Mouse (Mus musculus) liver, embryonic 16.5 days (tissue): ENCODE measurements around the gene Clk3. TPM values are rescaled to one million over a fixed set of nuclear protein-coding genes. Genes with fewer than 3 reads are reported as not detected.

Experiments
- ATAC-seq: fragments of 200-750 bp; cut with Nextera tagmentation; 2 replicates; pipeline ENCODE4 v1.8.0; 2017; ENCODE audit warnings: low read depth, mild to moderate bottlenecking, moderate number of reproducible peaks, moderate library complexity
- H3K27ac ChIP-seq: fragments of 300-500 bp; sonication (generic); 2 replicates; pipeline ENCODE4 v1.5.1; 2014; ENCODE audit warnings: mild to moderate bottlenecking, low read length
- H3K27me3 ChIP-seq: fragments of 300-500 bp; sonication (generic); 2 replicates; pipeline ENCODE4 v1.6.1; 2014; ENCODE audit warnings: low read depth, low read length, mixed read lengths; ENCODE audit not compliant: control insufficient read depth, insufficient read depth
- H3K36me3 ChIP-seq: fragments of 300-500 bp; sonication (generic); 2 replicates; pipeline ENCODE4 v1.6.1; 2014; ENCODE audit warnings: mild to moderate bottlenecking; ENCODE audit not compliant: control insufficient read depth, insufficient read depth
- H3K4me1 ChIP-seq: fragments of 300-500 bp; sonication (generic); 2 replicates; pipeline ENCODE4 v1.6.1; 2014; ENCODE audit warnings: low read depth, low read length, mixed read lengths; ENCODE audit not compliant: control insufficient read depth
- H3K4me2 ChIP-seq: fragments of 300-500 bp; sonication (generic); 2 replicates; pipeline ENCODE4 v1.6.1; 2014; ENCODE audit warnings: low read depth, low read length, mixed read lengths
- H3K4me3 ChIP-seq: fragments of 300-500 bp; sonication (generic); 2 replicates; pipeline ENCODE4 v1.5.1; 2014; ENCODE audit warnings: low read depth, mild to moderate bottlenecking, low read length
- H3K9ac ChIP-seq: fragments of 300-500 bp; sonication (generic); 2 replicates; pipeline ENCODE4 v1.6.1; 2014; ENCODE audit warnings: low read depth, low read length
- H3K9me3 ChIP-seq: fragments of 300-500 bp; sonication (generic); replicated peaks from 2 replicates; pipeline ENCODE4 v1.6.1; 2016; ENCODE audit warnings: low read length; ENCODE audit not compliant: control insufficient read depth
- WGBS: fragments of 180-500 bp; shearing (Covaris S2); extraction: QIAGEN DNeasy Blood & Tissue Kit; methylation state at CpG from one replicate; pipeline ENCODE4 v1.1.7; 2014; ENCODE audit not compliant: insufficient replicate concordance; 5-methylcytosine and 5-hydroxymethylcytosine counted together
- polyA plus RNA-seq: library from polyadenylated mRNA; unstranded; fragments of >200 nt; fragmentation: Nextera tagmentation; extraction: Ambion mirVana; gene quantifications from 2 replicates; pipeline ENCODE4 v1.2.1, GENCODE M21; 2015

The Clk3 gene
- polyA plus RNA-seq: 93.5 and 104 TPM in 2 replicates

DNA sequence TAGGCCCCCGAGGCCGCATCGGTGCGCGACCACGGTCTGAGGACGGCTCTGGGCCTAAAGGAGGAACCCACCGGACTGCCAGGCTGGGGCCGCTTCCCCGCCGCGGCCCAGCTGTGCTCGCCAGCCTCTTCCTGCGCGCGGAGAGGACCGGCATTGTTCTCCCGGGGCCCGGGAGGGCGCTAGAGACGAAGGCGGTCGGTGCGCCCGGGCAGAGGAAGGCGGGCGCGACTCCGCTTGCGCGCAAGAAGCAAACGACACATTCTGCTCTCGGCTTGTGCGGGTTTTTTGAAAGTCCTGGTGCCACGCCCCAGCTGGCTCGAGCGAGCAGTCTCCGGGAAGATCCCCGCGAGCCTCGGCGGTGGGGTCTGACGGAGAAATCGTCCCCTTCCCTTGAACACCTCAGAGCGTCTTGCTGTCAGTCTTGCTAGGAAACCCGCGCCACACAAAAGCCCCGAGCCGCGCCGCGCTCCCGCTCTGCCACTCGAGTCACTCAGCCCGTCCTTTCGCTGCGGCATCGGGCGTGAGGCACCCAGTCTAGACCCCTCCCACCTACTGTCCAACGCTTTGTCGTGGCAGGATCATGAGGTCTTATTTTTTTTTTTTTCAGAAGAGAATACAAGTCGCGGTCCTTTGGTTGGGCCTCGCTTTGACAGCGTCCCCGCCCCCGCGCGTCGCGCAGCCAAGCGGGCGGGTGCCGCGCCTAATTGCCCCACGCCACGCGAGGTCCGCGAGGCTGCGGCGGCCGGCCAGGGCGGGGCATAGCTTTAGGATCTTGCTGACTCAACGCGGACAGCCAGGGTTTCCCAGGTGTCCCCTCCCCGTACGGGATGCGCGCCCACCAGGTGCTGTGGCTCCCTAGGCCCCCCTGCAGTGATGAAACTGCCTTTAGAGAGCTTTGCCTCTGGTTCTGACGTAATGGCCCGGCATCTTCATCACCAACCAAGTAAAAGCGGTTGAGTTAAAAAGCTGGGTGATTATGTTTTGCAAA is at the start of gene Clk3:
TSS of gene Clk3 (minus strand) at position 497 of the 988 bp plus-strand sequence.
- peaks cover 13% of the 10 kb centered on the region for H3K36me3 ChIP-seq
- H3K27ac ChIP-seq: peak within 1 kb of the TSS; percentile 97
- peak within 1 kb of the TSS; percentile 94 for H3K9ac ChIP-seq
- peak within 1 kb of the TSS; percentile 90 for H3K4me2 ChIP-seq
- peak within 1 kb of the TSS; percentile 95 for H3K4me3 ChIP-seq
- H3K9me3 ChIP-seq: no peaks in the 10 kb centered on the region
- H3K4me1 ChIP-seq: peaks cover 69% of the 10 kb centered on the region
- WGBS: under 1% methylated on average over 93 of the region's 93 CpGs
- ATAC-seq: peak; percentile 9
- H3K27me3 ChIP-seq: no peaks in the 10 kb centered on the region

- Histone ChIP-seq H3K9me3 (no peaks in the 10 kb centered on the region), H3K36me3 (no peaks in the 10 kb centered on the region), H3K27me3 (no peaks in the 10 kb centered on the region), H3K9ac (no peak overlapping the region), H3K4me2 (no peak overlapping the region), H3K4me1 (peaks cover 5% of the 10 kb centered on the region), H3K27ac (no peak overlapping the region), H3K4me3 (no peak overlapping the region)
- WGBS: 67% methylated on average over 3 of the region's 3 CpGs
- ATAC-seq: no peak
These were observed 49.2 kb upstream of the Clk3 start for GRCm38 (mm10) chr9:57814866-57815265.

- no peak for ATAC-seq
- no peaks in the 10 kb centered on the region for H3K27me3 ChIP-seq
- no peak overlapping the region for H3K4me3 ChIP-seq
- 58% methylated on average over 1 of the region's 1 CpGs for WGBS
- peaks cover 5% of the 10 kb centered on the region for H3K4me1 ChIP-seq
- H3K36me3 ChIP-seq: no peaks in the 10 kb centered on the region
- no peaks in the 10 kb centered on the region for H3K9me3 ChIP-seq
- H3K27ac ChIP-seq: no peak overlapping the region
- no peak overlapping the region for H3K4me2 ChIP-seq
- no peak overlapping the region for H3K9ac ChIP-seq
These were observed 48.4 kb upstream of the Clk3 start for GRCm38 (mm10) chr9:57814014-57814413.

DNA sequence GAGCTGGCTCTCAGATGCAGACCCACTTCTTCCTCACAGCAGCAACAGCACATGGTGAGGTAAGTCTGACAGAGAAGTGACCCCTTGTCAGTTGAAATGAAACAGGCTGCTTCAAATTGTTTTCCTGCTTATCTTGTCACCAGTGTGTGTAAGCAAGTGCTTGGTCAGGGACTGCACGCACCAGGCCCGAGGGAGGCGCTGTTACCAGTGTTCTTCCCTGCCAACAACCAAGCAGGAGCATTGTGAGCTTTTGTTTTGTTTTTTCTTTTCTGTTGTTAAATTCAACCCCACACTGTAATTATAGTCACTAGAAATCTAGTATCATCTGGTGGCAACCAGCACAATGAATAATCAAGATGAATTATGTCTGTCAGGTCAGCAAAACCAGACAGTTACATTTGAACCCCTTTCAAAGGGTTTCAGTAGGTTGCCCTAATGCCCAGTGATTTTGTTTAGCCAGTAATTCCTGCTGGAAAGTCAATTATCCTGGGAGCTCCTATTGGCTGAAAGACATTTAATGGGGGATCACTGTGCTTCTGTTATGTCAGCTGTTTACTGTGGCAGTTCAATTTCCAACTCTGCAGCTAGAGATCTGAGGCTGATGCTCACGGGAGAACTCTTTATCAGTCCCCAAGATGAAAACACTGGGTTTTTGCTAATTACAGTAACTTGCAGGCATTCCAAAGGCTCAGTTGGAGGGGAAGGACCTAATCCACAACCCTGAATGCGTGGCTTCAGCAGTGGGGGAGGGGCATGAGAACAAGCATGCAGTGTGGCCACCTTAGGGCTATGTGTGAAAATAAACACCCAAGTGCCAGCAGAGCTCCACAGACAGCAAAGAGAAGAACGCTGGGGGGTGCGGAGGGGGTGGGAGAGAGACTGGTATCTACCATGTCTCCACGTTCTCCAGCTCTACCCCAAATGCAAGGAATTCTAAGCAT is 46.4 kb upstream of the Clk3 start:
- WGBS: 51% methylated on average over 8 of the region's 8 CpGs
- Histone ChIP-seq H3K9ac (no peak overlapping the region), H3K36me3 (no peaks in the 10 kb centered on the region), H3K4me1 (peaks cover 8% of the 10 kb centered on the region), H3K27ac (no peak overlapping the region), H3K4me3 (no peak overlapping the region), H3K27me3 (no peaks in the 10 kb centered on the region), H3K4me2 (no peak overlapping the region), H3K9me3 (no peaks in the 10 kb centered on the region)
- no peak for ATAC-seq

DNA sequence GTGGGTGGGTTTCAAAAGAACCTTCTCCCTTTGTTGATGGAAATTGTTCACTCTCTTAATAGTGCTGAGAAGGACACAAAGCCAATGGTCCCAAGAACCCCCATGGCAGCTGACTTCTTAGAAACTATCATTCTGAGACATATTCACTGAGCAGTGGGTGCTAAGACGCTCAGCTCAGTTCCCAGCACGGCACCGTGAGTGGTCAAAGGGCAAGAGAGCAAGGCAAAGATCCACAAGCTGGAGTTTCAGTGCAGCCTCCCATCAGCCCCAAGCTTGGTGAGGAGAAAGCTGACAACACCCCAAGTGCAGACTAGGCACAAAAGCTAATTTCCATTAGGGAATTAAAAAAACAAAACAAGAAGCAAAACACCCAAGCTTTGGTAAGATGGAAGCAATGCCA is 45.0 kb upstream of the Clk3 start:
- no peak overlapping the region for H3K27ac ChIP-seq
- WGBS: 75% methylated on average over 3 of the region's 3 CpGs
- H3K9ac ChIP-seq: no peak overlapping the region
- no peak overlapping the region for H3K4me2 ChIP-seq
- no peaks in the 10 kb centered on the region for H3K36me3 ChIP-seq
- no peak overlapping the region for H3K4me3 ChIP-seq
- no peaks in the 10 kb centered on the region for H3K27me3 ChIP-seq
- no peak for ATAC-seq
- H3K9me3 ChIP-seq: no peaks in the 10 kb centered on the region
- peaks cover 16% of the 10 kb centered on the region for H3K4me1 ChIP-seq

DNA sequence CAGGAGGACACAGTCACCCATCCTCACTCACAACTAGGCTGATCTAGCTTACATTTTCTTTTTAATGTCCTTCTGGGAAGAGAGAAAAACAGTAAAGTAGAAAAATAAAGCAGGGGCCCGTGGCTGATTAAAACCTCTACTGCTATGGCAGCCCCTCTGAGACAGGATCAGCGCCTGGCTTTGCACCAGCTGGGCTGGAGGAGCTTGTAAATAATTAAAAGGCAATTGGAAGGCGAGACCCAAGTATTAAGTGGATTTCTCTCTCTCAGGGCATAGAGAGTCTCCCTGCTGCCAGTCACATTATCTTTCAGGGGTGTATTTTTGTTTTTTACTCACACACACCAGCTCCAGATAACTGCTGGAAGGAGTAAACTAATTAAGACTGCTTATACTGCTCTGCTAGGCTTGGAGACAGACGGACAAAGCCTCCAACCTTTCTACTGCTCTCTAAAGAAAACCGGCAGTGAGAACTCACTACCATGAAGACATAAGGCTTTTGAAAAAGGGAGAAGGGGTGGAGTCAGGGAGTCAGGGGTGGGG is 43.2 kb upstream of the Clk3 start:
- Histone ChIP-seq H3K27ac (no peak overlapping the region), H3K9ac (no peak overlapping the region), H3K4me3 (no peak overlapping the region), H3K36me3 (no peaks in the 10 kb centered on the region), H3K4me2 (no peak overlapping the region), H3K27me3 (no peaks in the 10 kb centered on the region), H3K4me1 (peaks cover 18% of the 10 kb centered on the region), H3K9me3 (no peaks in the 10 kb centered on the region)
- no peak for ATAC-seq
- 71% methylated on average over 5 of the region's 5 CpGs for WGBS

DNA sequence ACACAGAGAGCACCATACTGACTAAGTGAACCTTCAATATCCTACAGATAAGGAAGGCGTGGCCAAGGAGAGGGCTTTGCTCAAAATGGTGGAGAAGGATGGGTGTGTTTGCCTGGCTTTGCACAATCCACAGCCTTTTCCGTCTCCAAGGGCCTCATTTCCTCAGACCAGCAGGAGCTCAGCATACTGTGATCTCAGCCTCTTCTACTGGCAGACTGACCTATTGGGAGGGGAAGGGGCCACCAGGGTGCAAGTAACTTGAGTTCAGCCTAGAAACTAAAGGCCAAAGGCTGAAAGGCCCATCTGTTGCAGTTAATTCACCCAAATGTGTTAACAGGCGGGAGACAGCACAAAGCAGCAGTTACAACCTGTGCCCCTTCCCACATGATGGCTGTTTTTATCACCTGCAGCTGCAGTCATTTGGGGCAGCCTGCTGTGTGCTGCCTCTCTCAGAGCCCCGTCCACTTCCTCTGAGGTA is 41.6 kb upstream of the Clk3 start:
- Histone ChIP-seq H3K9me3 (no peaks in the 10 kb centered on the region), H3K36me3 (no peaks in the 10 kb centered on the region), H3K4me2 (no peak overlapping the region), H3K27ac (no peak overlapping the region), H3K4me3 (no peak overlapping the region), H3K27me3 (no peaks in the 10 kb centered on the region), H3K9ac (no peak overlapping the region), H3K4me1 (peaks cover 23% of the 10 kb centered on the region)
- 61% methylated on average over 4 of the region's 4 CpGs for WGBS
- peak; percentile 13; the same call in 1 of the 2 replicates for ATAC-seq

- Histone ChIP-seq H3K9me3 (no peaks in the 10 kb centered on the region), H3K27me3 (no peaks in the 10 kb centered on the region), H3K27ac (no peak overlapping the region), H3K9ac (no peak overlapping the region), H3K4me3 (no peak overlapping the region), H3K4me1 (peaks cover 23% of the 10 kb centered on the region), H3K4me2 (no peak overlapping the region), H3K36me3 (no peaks in the 10 kb centered on the region)
- no peak for ATAC-seq
- WGBS: 47% methylated on average over 1 of the region's 1 CpGs
These were observed 40.4 kb upstream of the Clk3 start for GRCm38 (mm10) chr9:57806066-57806481.
